Mouse (Mus musculus): ENCODE measurements around the gene Ctrc. TPM values are rescaled to one million over a fixed set of nuclear protein-coding genes. Genes with fewer than 3 reads are reported as not detected.

Ctrc gene
- total RNA-seq, 2 experiments from 2014 or later, result not detected

GRCm38 (mm10) chr4:141869436-141870215 is 23.5 kb upstream of the Ctrc start:
- intact Hi-C loops (cut with DNase I), result loop anchor here (10.0 kb wide), 1 partner anchor 205 kb away; no protein-coding TSS in a partner anchor
- no peak for DNase-seq

GRCm38 (mm10) chr4:141868051-141868450 is 21.9 kb upstream of the Ctrc start:
- intact Hi-C loops (cut with DNase I), result no loop called here
- DNase-seq, result no peak

GRCm38 (mm10) chr4:141867498-141867897 is 21.3 kb upstream of the Ctrc start:
- peak; percentile 74 to 81 for DNase-seq
- intact Hi-C loops (cut with DNase I), result no loop called here

- DNase-seq, result peak; percentile 59 to 62
- intact Hi-C loops (cut with DNase I), result no loop called here
These were observed 20.9 kb upstream of the Ctrc start for GRCm38 (mm10) chr4:141866933-141867490.

GRCm38 (mm10) chr4:141865600-141865999 is 19.4 kb upstream of the Ctrc start:
- intact Hi-C loops (cut with DNase I), result no loop called here
- DNase-seq, result no peak

- intact Hi-C loops (cut with DNase I), result no loop called here
- DNase-seq, result no peak
These were observed 18.8 kb upstream of the Ctrc start for GRCm38 (mm10) chr4:141865006-141865405.

GRCm38 (mm10) chr4:141864506-141864905 is 18.3 kb upstream of the Ctrc start:
- no peak for DNase-seq
- intact Hi-C loops (cut with DNase I), result no loop called here

GRCm38 (mm10) chr4:141863726-141864280 is 17.6 kb upstream of the Ctrc start:
- DNase-seq, result no peak
- intact Hi-C loops (cut with DNase I), result no loop called here

GRCm38 (mm10) chr4:141862867-141863266 is 16.7 kb upstream of the Ctrc start:
- DNase-seq, result no peak
- intact Hi-C loops (cut with DNase I), result no loop called here

- intact Hi-C loops (cut with DNase I), result no loop called here
- no peak for DNase-seq
These were observed 15.6 kb upstream of the Ctrc start for GRCm38 (mm10) chr4:141861591-141862295.

- intact Hi-C loops (cut with DNase I), result no loop called here
- DNase-seq, result no peak
These were observed 14.2 kb upstream of the Ctrc start for GRCm38 (mm10) chr4:141860246-141860841.

GRCm38 (mm10) chr4:141859351-141859750 is 13.2 kb upstream of the Ctrc start:
- DNase-seq, result no peak
- intact Hi-C loops (cut with DNase I), result no loop called here

GRCm38 (mm10) chr4:141858501-141858900 is 12.3 kb upstream of the Ctrc start:
- no peak for DNase-seq
- intact Hi-C loops (cut with DNase I), result no loop called here

GRCm38 (mm10) chr4:141857422-141857930 is 11.3 kb upstream of the Ctrc start:
- intact Hi-C loops (cut with DNase I), result loop anchor here (1.0 kb wide), 1 partner anchor 101 kb away; no protein-coding TSS in a partner anchor
- DNase-seq, result peak; percentile 80 to 91

- intact Hi-C loops (cut with DNase I), result loop anchor here (1.0 to 2.0 kb wide), 2 partner anchors 43 to 233 kb away; no protein-coding TSS in a partner anchor
- peak; percentile 53 to 80 for DNase-seq
These were observed 7.3 kb upstream of the Ctrc start for GRCm38 (mm10) chr4:141853437-141853836.

- intact Hi-C loops (cut with DNase I), result no loop called here
- DNase-seq, result no peak
These were observed 11.5 kb downstream of the Ctrc start for GRCm38 (mm10) chr4:141834536-141835095.

GRCm38 (mm10) chr4:141833911-141834310 is 12.2 kb downstream of the Ctrc start:
- intact Hi-C loops (cut with DNase I), result no loop called here
- DNase-seq, result no peak

GRCm38 (mm10) chr4:141831361-141831760 is 14.8 kb downstream of the Ctrc start:
- DNase-seq, result no peak
- intact Hi-C loops (cut with DNase I), result no loop called here

GRCm38 (mm10) chr4:141830381-141830780 is 15.8 kb downstream of the Ctrc start:
- intact Hi-C loops (cut with DNase I), result no loop called here
- no peak for DNase-seq

- peak; percentile 34 to 48 for DNase-seq
- intact Hi-C loops (cut with DNase I), result no loop called here
These were observed 18.0 kb downstream of the Ctrc start for GRCm38 (mm10) chr4:141828177-141828576.

All from heart, postnatal 10 days (tissue).